Mouse (Mus musculus) thymus, adult 2 months (tissue): ENCODE data around the gene Krtap5-1. TPM values are rescaled to one million over a fixed set of nuclear protein-coding genes. Genes with fewer than 3 reads are reported as not detected.
A peak's percentile ranks its signal among the peaks of the same experiment; 100 is the strongest.
"Not testable (repeated sequence)": the region's sequence is repeated elsewhere in the genome, so short reads cannot be mapped to it uniquely, and the experiment has no call there.

Experiments used
- DNase-seq: peaks from one replicate; pipeline ENCODE4 v3.0.0; 2021
- H3K27ac ChIP-seq: fragments of 200-500 bp; 2 replicates; pipeline ENCODE4 v1.5.1; 2012; ENCODE audit warnings: low read length, control low read depth; ENCODE audit not compliant: control insufficient read depth, insufficient read depth
- H3K27me3 ChIP-seq: fragments of 200-500 bp; 2 replicates; pipeline ENCODE4 v1.6.1; 2012; ENCODE audit warnings: mild to moderate bottlenecking, low read length, moderate library complexity, mixed read lengths; ENCODE audit not compliant: control insufficient read depth, insufficient read depth
- H3K36me3 ChIP-seq: fragments of 200-500 bp; 2 replicates; pipeline ENCODE4 v1.6.1; 2012; ENCODE audit warnings: mild to moderate bottlenecking, low read length, moderate library complexity; ENCODE audit not compliant: control insufficient read depth, insufficient read depth
- H3K4me1 ChIP-seq: fragments of 200-500 bp; replicated peaks from 2 replicates; pipeline ENCODE4 v1.6.1; 2012; ENCODE audit warnings: low read length; ENCODE audit not compliant: control insufficient read depth, insufficient read depth
- H3K4me3 ChIP-seq: fragments of 200-500 bp; 2 replicates; pipeline ENCODE4 v1.5.1; 2012; ENCODE audit warnings: mild to moderate bottlenecking, low read length, control low read depth, moderate library complexity; ENCODE audit not compliant: control insufficient read depth, insufficient read depth
- CTCF ChIP-seq: fragments of 200-500 bp; IDR thresholded peaks from 2 replicates; pipeline ENCODE4 v1.5.1; 2012; ENCODE audit warnings: mild to moderate bottlenecking, control low read depth, low read length, moderate library complexity, borderline replicate concordance; ENCODE audit not compliant: control insufficient read depth, poor library complexity, insufficient read depth; ENCODE audit errors: extremely low read depth
- POLR2A ChIP-seq: fragments of 200-500 bp; IDR thresholded peaks from 2 replicates; pipeline ENCODE4 v1.6.1; 2012; ENCODE audit warnings: mild to moderate bottlenecking, low read length, control low read depth, moderate library complexity; ENCODE audit not compliant: control insufficient read depth, poor library complexity, insufficient read depth; ENCODE audit errors: extremely low read depth
- WGBS: fragments of 180-500 bp; shearing (Covaris S2); methylation state at CpG from one replicate; pipeline ENCODE4 v1.1.7; 2018; 5-methylcytosine and 5-hydroxymethylcytosine counted together
- polyA plus RNA-seq: library from polyadenylated mRNA; depleted of rRNA; stranded (reverse); fragments of >200 nt; gene quantifications from 2 replicates; pipeline ENCODE4 v1.2.3, GENCODE M21; 2012

Krtap5-1 gene
- polyA plus RNA-seq, 1 experiment: not detected

DNA sequence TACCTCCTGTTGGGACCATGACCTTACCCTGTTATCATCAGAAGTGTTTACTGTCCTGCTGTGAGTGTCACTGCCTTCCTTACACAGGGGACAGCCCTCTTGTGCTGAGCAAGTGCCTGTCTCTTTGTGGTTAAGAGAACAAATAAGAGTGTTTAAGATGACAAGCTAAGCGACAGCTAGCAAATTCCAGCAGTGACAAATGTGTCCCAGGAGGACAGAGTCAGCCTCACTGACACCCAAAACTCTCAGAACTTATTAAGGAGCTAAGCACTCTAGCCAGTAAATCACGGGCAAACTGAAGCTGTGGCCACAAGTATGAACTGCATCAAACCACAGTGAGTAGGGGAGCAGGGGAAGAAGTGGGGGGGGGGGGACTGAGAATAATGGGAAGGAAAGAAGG is 24.0 kb upstream of the Krtap5-1 start:
- Histone ChIP-seq H3K4me3 (no peak overlapping the region), H3K4me1 (peaks cover 71% of the 10 kb centered on the region), H3K36me3 (no peaks in the 10 kb centered on the region), H3K27ac (peak overlapping the region; percentile 86), H3K27me3 (no peaks in the 10 kb centered on the region)
- WGBS: 10% methylated on average over 2 of the region's 2 CpGs
- no peak for DNase-seq
- TF ChIP-seq CTCF: no peak

DNA sequence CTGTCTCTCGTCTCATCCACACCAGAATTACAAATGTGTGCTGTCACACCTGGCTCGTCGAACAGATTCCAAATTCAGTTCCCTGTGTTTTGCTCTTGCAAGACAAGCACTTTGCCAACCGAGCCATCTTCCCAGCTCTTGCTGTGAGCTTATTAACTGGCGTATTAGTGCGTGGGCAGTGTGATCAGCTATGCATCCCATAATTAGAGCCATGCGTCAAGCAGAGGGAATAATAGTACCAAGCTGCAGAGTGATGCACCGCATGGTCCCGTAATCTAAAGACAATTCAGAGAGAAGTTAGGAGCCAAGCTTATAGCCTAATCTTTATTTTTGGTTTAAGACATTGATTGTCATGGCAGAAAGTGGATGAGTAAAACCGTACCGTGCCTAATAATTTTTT is 22.2 kb upstream of the Krtap5-1 start:
- H3K4me3 ChIP-seq: no peak overlapping the region
- H3K27ac ChIP-seq: no peak overlapping the region
- TF ChIP-seq POLR2A (no peak), CTCF (no peak)
- no peak for DNase-seq
- no peaks in the 10 kb centered on the region for H3K27me3 ChIP-seq
- peaks cover 61% of the 10 kb centered on the region for H3K4me1 ChIP-seq
- no peaks in the 10 kb centered on the region for H3K36me3 ChIP-seq
- 97% methylated on average over 11 of the region's 11 CpGs for WGBS

DNA sequence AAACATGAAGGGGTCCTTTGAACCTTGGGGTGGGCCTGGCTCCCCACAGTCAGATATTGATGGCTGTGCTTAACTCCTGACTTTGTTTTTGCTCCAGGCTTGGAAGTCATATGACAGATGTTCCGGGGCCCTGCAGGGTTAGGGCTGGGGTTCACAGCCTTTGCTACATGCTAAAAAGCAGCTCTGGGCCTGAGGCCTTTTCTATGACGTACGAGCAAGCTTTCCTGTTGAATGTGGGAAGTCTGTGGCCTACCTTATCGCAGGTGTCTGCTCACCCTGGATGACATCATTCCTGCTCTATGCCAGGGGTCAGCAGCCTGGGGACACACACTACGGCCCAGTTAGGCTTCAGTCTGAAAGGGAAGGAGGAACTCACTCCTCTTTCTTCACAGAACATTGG is 20.3 kb upstream of the Krtap5-1 start:
- TF ChIP-seq POLR2A: no peak
- no peak for TF ChIP-seq CTCF
- H3K27ac ChIP-seq: peak overlapping the region; percentile 91
- no peak for DNase-seq
- H3K36me3 ChIP-seq: no peaks in the 10 kb centered on the region
- H3K4me3 ChIP-seq: no peak overlapping the region
- H3K27me3 ChIP-seq: no peaks in the 10 kb centered on the region
- 59% methylated on average over 5 of the region's 5 CpGs for WGBS
- H3K4me1 ChIP-seq: peaks cover 49% of the 10 kb centered on the region

DNA sequence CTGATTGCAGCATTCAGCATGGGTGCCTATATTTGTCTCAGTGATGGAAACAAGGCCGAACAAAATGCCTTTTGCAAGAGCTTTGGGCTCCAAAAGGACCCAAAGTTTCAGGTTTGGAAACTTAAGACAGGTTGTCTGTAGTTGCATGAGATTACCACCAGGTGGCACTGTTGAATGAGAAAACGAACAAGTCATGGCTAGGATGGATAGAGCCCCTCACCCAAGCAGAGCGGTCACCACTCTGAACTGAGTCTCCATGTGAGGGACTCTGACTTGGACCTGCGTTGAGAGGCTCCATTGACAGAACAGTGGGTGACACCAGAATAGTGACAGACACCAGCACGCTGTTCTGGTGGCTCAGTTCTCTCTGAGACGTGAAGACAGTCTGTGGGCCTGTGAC is 19.6 kb upstream of the Krtap5-1 start:
- no peaks in the 10 kb centered on the region for H3K27me3 ChIP-seq
- H3K27ac ChIP-seq: peak overlapping the region; percentile 91
- peak; percentile 62 for DNase-seq
- no peak overlapping the region for H3K4me3 ChIP-seq
- H3K4me1 ChIP-seq: peaks cover 43% of the 10 kb centered on the region
- no peaks in the 10 kb centered on the region for H3K36me3 ChIP-seq
- TF ChIP-seq POLR2A (no peak), CTCF (peak; percentile 48; the same call in 1 of the 2 replicates)
- 49% methylated on average over 6 of the region's 6 CpGs for WGBS

DNA sequence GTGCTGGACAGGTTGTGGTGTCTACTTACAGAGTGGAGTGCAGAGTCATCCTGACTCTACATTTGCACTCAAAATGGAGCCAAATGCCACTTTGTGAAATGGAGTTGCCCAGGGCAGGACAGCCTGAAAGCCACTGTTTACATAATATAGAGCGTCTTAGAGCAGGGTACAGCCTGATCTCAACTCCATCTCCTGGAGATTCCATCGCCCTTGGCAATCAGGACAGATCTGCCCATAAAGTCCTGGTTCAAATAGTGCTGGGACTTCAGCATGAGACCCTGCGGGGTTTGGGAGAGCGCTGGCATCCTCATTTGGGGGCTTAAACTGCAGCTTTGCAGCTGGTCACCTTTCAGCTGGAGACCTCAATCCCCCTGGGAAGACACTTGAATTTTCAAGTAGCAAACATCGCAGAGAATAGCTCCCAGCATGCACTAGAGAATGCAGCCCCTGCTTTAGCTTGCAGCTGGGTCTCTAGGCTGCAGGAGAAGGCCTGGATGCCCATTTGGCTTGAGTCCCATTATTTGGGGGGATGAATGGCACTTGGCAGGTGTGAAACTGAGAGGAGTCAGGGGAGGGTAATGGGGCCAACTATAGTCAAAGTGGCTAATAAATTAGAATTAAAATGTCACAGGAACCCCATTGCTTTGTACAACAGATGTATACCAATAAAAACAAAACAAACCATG is 17.8 kb upstream of the Krtap5-1 start:
- Histone ChIP-seq H3K4me3 (no peak overlapping the region), H3K36me3 (no peaks in the 10 kb centered on the region), H3K27ac (no peak overlapping the region), H3K4me1 (peaks cover 25% of the 10 kb centered on the region), H3K27me3 (no peaks in the 10 kb centered on the region)
- DNase-seq: no peak
- no peak for TF ChIP-seq CTCF
- TF ChIP-seq POLR2A: no peak
- 90% methylated on average over 5 of the region's 5 CpGs for WGBS

DNA sequence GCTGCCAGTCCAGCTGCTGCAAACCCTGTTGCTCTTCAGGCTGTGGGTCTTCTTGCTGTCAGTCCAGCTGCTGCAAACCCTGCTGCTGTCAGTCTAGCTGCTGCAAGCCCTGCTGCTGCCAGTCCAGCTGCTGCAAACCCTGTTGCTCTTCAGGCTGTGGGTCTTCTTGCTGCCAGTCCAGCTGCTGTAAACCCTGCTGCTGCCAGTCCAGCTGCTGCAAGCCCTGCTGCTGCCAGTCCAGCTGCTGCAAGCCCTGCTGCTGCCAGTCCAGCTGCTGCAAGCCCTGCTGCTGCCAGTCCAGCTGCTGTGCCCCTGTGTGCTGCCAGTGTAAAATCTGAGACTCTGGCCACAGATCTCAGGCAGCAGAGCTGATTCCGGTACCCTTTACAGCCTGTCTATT is 7.0 kb upstream of the Krtap5-1 start:
- H3K27me3 ChIP-seq, H3K36me3 ChIP-seq, H3K4me1 ChIP-seq, DNase-seq, H3K4me3 ChIP-seq, H3K27ac ChIP-seq: not testable (repeated sequence)
- WGBS: 82% methylated on average over 1 of the region's 1 CpGs

DNA sequence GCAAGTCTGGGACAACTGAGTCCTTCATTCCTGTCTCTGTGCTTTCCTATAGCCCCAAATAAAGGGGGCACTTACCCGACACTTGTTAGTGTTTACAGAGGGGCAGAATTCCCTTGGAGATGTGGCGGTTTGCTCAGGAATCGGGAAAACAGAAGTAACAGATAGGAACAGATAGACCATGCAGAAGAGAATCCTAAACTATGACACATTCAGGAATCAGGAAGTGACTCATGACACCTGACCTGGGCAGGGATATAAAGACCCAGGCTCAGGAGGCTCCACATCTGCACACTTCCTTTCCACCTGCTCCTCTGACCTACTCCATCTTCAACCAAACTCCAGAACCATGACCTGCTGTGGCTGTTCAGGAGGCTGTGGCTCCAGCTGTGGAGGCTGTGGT is 6.3 kb upstream of the Krtap5-1 start, which contains the start of gene Krtap5-4:
Krtap5-4 (plus strand) TSS at position 301 of the 400 bp plus-strand sequence.
- H3K36me3 ChIP-seq: no peaks in the 10 kb centered on the region
- H3K4me3 ChIP-seq: no peak within 1 kb of the TSS
- no peaks in the 10 kb centered on the region for H3K27me3 ChIP-seq
- H3K4me1 ChIP-seq: peaks cover 2% of the 10 kb centered on the region; the same call in 1 of the 2 replicates
- WGBS: 42% methylated on average over 3 of the region's 3 CpGs
- DNase-seq: no peak
- no peak for TF ChIP-seq CTCF
- TF ChIP-seq POLR2A: no peak
- no peak within 1 kb of the TSS for H3K27ac ChIP-seq

DNA sequence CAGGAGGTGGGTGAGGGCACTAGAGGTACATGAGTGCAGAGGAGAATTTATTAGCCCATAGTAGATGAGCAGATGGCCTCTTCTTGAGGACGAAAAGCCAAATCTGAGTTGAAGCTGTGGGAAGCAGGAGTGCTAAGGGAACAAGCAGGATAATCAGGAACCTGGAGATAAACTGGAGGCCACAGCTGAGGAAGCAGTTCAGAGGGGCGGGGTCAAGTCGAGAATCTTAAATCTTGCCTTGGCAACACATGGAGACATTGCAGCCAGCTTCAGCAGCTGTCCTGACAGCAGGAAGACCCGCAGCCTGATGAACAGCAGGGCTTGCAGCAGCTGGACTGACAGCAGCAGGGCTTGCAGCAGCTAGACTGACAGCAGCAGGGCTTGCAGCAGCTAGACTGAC is 810 bp downstream of the Krtap5-1 start:
- H3K27me3 ChIP-seq, H3K4me3 ChIP-seq: not testable (repeated sequence)

More for the DNA sequence above, 810 bp downstream of the Krtap5-1 start:
- not testable (repeated sequence) for H3K4me1 ChIP-seq, H3K36me3 ChIP-seq, H3K27ac ChIP-seq, DNase-seq
- WGBS: 44% methylated on average over 4 of the region's 4 CpGs
